Mouse (Mus musculus) brown adipose tissue, adult 24 weeks (tissue): ENCODE results near the gene Gtse1. TPM values are rescaled to one million over a fixed set of nuclear protein-coding genes. Genes with fewer than 3 reads are reported as not detected.
A peak's percentile ranks its signal among the peaks of the same experiment; 100 is the strongest.

Source experiments
- H3K27ac ChIP-seq: fragments of 200-500 bp; replicated peaks from 2 replicates; pipeline ENCODE4 v1.5.1; 2012; ENCODE audit warnings: low read depth, mild to moderate bottlenecking, low read length
- H3K4me1 ChIP-seq: fragments of 200-500 bp; 2 replicates; pipeline ENCODE4 v1.6.1; 2012; ENCODE audit warnings: low read length, mixed read lengths; ENCODE audit not compliant: control insufficient read depth, insufficient read depth, insufficient read length
- H3K4me3 ChIP-seq: fragments of 200-500 bp; 2 replicates; pipeline ENCODE4 v1.5.1; 2012; ENCODE audit warnings: low read depth, mild to moderate bottlenecking, low read length, moderate library complexity; ENCODE audit not compliant: insufficient read depth
- polyA plus RNA-seq: library from polyadenylated mRNA; stranded (reverse); fragments of >200 nt; gene quantifications from 2 replicates; pipeline ENCODE4 v1.2.4, GENCODE M21; 2012; ENCODE audit not compliant: missing spikeins, insufficient read depth, insufficient read length

Gtse1 gene
- polyA plus RNA-seq: not detected in 2 replicates

- Histone ChIP-seq H3K27ac (no peak within 1 kb of the TSS), H3K4me3 (peak within 1 kb of the TSS; percentile 68), H3K4me1 (no peaks in the 10 kb centered on the region)
These were observed at the start of gene Gtse1 for GRCm38 (mm10) chr15:85859490-85860031. Gene Gtse1, plus strand, starts transcription at chr15:85859745.

GRCm38 (mm10) chr15:85810462-85810805, 49.1 kb upstream of the Gtse1 start:
- H3K4me3 ChIP-seq: peak overlapping the region; percentile 71; the same call in 1 of the 2 replicates
- 0 out of 2 replicates have a peak overlapping the region, but pooled peaks have one; percentile 51 for H3K27ac ChIP-seq
- peaks cover 5% of the 10 kb centered on the region; the same call in 1 of the 2 replicates for H3K4me1 ChIP-seq

- H3K27ac ChIP-seq: peak overlapping the region; percentile 51
- H3K4me1 ChIP-seq: peaks cover 5% of the 10 kb centered on the region; the same call in 1 of the 2 replicates
These were observed 48.6 kb upstream of the Gtse1 start for GRCm38 (mm10) chr15:85810806-85811521.

DNA sequence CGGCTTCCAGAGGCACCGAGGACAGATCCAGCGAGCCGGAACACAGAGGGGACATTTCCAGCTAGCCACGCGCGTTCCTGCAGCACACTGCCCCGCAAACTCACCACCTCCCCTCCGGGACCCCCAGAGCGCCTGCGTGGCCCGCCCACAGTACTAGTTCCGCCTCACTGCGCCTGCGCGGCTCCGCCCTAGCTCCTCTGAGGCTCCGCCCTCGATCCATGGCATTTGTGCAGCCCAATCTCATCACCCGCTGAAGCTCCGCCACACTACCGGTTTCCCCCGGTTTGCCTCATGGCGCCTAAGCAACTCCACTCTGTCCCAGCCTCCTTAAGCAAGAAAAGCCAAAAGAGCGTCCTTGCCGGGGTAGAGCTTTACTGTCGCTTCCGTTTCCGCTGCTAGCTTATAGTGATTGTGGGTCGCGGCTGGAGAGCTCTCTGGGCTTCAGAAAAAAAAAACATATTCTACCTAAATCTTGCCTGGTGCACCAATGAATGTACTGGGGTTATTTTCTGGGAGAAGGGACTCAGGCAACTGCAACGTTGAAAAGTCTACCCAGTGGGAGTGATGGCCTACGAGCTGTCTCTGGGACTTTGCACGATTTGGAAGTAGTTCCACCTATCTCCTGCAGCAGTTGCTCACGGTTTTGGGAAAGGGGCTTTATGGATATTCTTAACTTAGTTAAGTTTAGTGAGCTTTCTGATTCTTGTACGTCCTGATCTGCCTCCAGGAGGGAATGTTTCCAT, 47.8 kb upstream of the Gtse1 start, which contains the start of gene Cdpf1:
TSS of gene Cdpf1 (minus strand) at position 163 of the 743 bp plus-strand sequence.
- peak within 1 kb of the TSS; percentile 71 for H3K4me3 ChIP-seq
- peak within 1 kb of the TSS; percentile 51 for H3K27ac ChIP-seq
- H3K4me1 ChIP-seq: peaks cover 5% of the 10 kb centered on the region; the same call in 1 of the 2 replicates

More at GRCm38 (mm10) chr15:85810806-85811521, 48.6 kb upstream of the Gtse1 start:
- H3K4me3 ChIP-seq: peak overlapping the region; percentile 71

- Histone ChIP-seq H3K4me3 (no peak overlapping the region), H3K4me1 (peaks cover 5% of the 10 kb centered on the region; the same call in 1 of the 2 replicates), H3K27ac (no peak overlapping the region)
These were observed 46.1 kb upstream of the Gtse1 start for GRCm38 (mm10) chr15:85813428-85813827.

DNA sequence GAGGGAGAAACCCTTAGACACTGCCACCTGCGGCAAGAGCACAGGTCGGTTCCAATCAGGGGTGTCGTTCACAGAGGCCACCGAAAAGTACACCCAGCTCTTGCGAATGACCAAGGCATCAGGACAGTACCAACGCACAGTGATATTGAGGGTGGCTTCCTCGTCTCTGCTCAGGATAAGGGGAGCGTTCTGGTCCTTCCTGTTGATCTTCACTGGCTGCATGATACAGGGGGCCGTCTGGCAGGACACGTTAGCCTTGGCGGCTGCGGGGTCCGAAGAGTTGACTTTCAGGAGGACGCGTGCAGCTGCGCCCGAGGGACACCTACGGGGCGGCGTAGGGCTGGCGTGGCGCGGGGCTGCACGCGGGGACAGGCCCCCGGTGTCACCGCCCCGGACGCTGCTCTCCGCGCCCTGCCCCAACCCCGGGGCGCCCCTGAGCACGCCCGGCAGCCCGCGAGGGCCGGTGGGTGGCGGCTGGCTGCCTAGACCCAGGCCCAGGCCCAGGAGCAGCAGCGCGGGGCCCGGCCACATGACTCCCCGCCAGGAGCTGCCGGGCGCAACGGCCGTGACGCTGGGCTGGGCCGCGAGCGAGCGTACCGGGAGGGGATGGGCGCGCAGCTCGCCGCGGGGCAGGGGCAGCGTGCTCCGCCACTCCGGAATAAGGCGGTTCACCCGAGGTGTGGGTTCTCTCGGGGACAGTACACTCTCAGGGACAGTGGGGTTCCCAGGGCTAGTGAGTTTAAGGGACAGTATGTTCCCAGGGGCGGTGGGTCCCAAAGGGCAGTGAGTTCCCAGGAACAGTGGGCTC, 38.1 kb upstream of the Gtse1 start, which contains the start of gene Pkdrej:
TSS of gene Pkdrej (minus strand) at position 532 of the 808 bp plus-strand sequence.
- peak within 1 kb of the TSS; percentile 51 for H3K4me3 ChIP-seq
- no peak within 1 kb of the TSS for H3K27ac ChIP-seq
- H3K4me1 ChIP-seq: no peaks in the 10 kb centered on the region

DNA sequence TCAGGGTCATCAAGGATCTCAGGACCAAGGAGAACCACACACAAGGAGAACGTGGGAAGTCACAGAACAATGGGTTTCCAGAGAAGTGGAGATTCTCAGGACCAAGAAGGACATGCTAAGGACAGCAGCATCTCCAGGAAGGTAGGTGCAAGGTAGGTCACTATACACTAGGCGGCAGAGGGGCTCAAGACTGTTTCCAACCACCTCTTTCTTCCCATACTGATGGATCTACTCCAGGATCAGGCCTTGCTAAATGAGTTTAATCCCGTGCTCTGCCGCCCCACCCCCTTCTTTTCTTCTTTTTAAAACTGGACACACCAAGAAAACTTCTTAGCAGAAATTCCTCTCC, 37.6 kb upstream of the Gtse1 start:
- no peak overlapping the region for H3K27ac ChIP-seq
- H3K4me1 ChIP-seq: peaks cover 3% of the 10 kb centered on the region; the same call in 1 of the 2 replicates
- peak overlapping the region; percentile 51 for H3K4me3 ChIP-seq

DNA sequence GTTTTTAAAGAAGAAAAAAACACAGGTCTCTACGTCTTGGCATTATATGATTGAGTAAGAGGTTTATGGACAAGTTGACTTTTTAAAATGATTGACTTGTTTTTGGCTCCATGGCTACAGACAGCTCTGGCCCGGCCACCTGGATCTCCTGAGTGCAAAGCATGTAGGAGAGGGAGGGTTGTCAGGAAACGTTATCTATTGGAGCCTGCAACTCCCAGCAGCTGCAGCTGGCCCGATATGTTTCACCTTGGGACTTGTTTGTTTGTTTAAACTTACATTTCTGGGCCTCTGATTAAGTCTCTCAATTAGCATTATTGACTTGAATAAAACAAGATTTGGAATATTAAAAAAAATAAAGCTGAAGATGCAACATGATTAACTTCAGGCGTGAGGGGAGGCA, 32.9 kb upstream of the Gtse1 start:
- no peak overlapping the region for H3K27ac ChIP-seq
- peaks cover 3% of the 10 kb centered on the region; the same call in 1 of the 2 replicates for H3K4me1 ChIP-seq
- no peak overlapping the region for H3K4me3 ChIP-seq

GRCm38 (mm10) chr15:85828071-85828470, 31.5 kb upstream of the Gtse1 start:
- H3K4me1 ChIP-seq: peaks cover 3% of the 10 kb centered on the region; the same call in 1 of the 2 replicates
- no peak overlapping the region for H3K27ac ChIP-seq
- no peak overlapping the region for H3K4me3 ChIP-seq

DNA sequence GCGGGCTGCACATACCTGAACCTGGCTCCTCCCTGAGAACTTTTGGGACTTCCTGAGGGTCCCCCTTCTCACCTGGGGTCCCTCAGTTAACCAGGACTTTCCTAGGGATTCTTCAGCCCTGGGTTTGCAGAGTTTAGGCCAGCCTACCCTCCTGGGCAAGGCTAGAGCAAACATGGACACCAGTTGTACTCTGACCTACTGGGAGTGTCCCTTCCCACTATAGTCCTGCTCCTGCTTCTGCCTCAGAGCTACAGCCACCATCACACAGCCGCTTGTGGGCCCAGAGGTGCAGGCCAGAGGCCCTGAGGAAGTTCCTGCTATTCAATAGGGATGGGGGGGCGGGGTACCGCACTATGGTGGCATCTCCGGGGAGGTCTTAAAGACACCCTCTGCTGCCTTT, 30.1 kb upstream of the Gtse1 start:
- no peak overlapping the region for H3K27ac ChIP-seq

GRCm38 (mm10) chr15:85831954-85832590, 27.5 kb upstream of the Gtse1 start, which contains the start of gene Ttc38:
Gene Ttc38, plus strand, starts transcription at chr15:85832306.
- Histone ChIP-seq H3K27ac (no peak within 1 kb of the TSS; the same call in 1 of the 2 replicates), H3K4me3 (peak within 1 kb of the TSS; percentile 90), H3K4me1 (no peaks in the 10 kb centered on the region)

More for the DNA sequence above, 30.1 kb upstream of the Gtse1 start:
- Histone ChIP-seq H3K4me1 (peaks cover 3% of the 10 kb centered on the region; the same call in 1 of the 2 replicates), H3K4me3 (no peak overlapping the region)

GRCm38 (mm10) chr15:85832599-85832998, 26.9 kb upstream of the Gtse1 start:
- Histone ChIP-seq H3K4me1 (no peaks in the 10 kb centered on the region), H3K27ac (no peak overlapping the region), H3K4me3 (peak overlapping the region; percentile 90)

GRCm38 (mm10) chr15:85835335-85835734, 24.2 kb upstream of the Gtse1 start:
- Histone ChIP-seq H3K4me3 (no peak overlapping the region), H3K27ac (no peak overlapping the region), H3K4me1 (no peaks in the 10 kb centered on the region)

- Histone ChIP-seq H3K27ac (no peak overlapping the region), H3K4me3 (no peak overlapping the region), H3K4me1 (no peaks in the 10 kb centered on the region)
These were observed 22.7 kb upstream of the Gtse1 start for GRCm38 (mm10) chr15:85836887-85837286.
